Mouse (Mus musculus) embryonic fibroblast, embryonic 13.5 days (primary cell): ENCODE results near the gene Zswim3.

ENCODE experiments used
- CTCF ChIP-seq: IDR thresholded peaks from 2 replicates; pipeline ENCODE4 v1.5.1; 2011; ENCODE audit warnings: mild to moderate bottlenecking, control low read depth, low read length, moderate library complexity, borderline replicate concordance; ENCODE audit not compliant: insufficient read depth
- POLR2A ChIP-seq: IDR thresholded peaks from 2 replicates; pipeline ENCODE4 v1.6.1; 2011; ENCODE audit warnings: low read depth, mild to moderate bottlenecking, control low read depth, low read length, moderate library complexity

GRCm38 (mm10) chr2:164804533-164805331 is at the start of gene Zswim3, which contains the start of gene Acot8:
- TF ChIP-seq CTCF: no peak
- peak; percentile 85 for TF ChIP-seq POLR2A
